Mouse (Mus musculus): ENCODE data around the gene Ttll11. TPM values are rescaled to one million over a fixed set of nuclear protein-coding genes. Genes with fewer than 3 reads are reported as not detected.

The Ttll11 gene
- polyA plus RNA-seq, 1 experiment from 2014 or later, result 2.1 TPM

- no peak overlapping the region for H3K4me2 ChIP-seq (ENCODE audit: low read depth, low read length)
- H3K36me3 ChIP-seq (replicated peaks; ENCODE audit: control insufficient read depth, insufficient read depth, low read depth, low read length), result no peaks in the 10 kb centered on the region
- H3K9ac ChIP-seq (replicated peaks; ENCODE audit: low read length), result no peak overlapping the region
- no peak for ATAC-seq (replicated peaks; ENCODE audit: insufficient number of reproducible peaks, low FRiP score, low TSS enrichment, low read depth)
- no peak for DNase-seq (ENCODE audit: low spot score)
- no peak overlapping the region for H3K4me3 ChIP-seq (ENCODE audit: low read depth, low read length)
- H3K9me3 ChIP-seq (replicated peaks; ENCODE audit: control insufficient read depth, low read length), result no peaks in the 10 kb centered on the region
- no peak overlapping the region for H3K27ac ChIP-seq (replicated peaks; ENCODE audit: low read depth, low read length)
- 89% methylated on average over 3 of the region's 3 CpGs for WGBS
- H3K4me1 ChIP-seq (ENCODE audit: control insufficient read depth, insufficient read depth, low read length), result no peaks in the 10 kb centered on the region
- no peaks in the 10 kb centered on the region for H3K27me3 ChIP-seq (ENCODE audit: control insufficient read depth, insufficient read depth, low read length)
These were observed 18.1 kb downstream of the Ttll11 start for GRCm38 (mm10) chr2:35961593-35962127.

GRCm38 (mm10) chr2:35957471-35958140 is 22.1 kb downstream of the Ttll11 start:
- Histone ChIP-seq H3K4me3 (ENCODE audit: low read depth, low read length) (no peak overlapping the region), H3K9ac (replicated peaks; ENCODE audit: low read length) (no peak overlapping the region), H3K27ac (replicated peaks; ENCODE audit: low read depth, low read length) (no peak overlapping the region), H3K36me3 (replicated peaks; ENCODE audit: control insufficient read depth, insufficient read depth, low read depth, low read length) (no peaks in the 10 kb centered on the region), H3K9me3 (replicated peaks; ENCODE audit: control insufficient read depth, low read length) (no peaks in the 10 kb centered on the region), H3K4me1 (ENCODE audit: control insufficient read depth, insufficient read depth, low read length) (no peaks in the 10 kb centered on the region), H3K4me2 (ENCODE audit: low read depth, low read length) (no peak overlapping the region), H3K27me3 (ENCODE audit: control insufficient read depth, insufficient read depth, low read length) (no peaks in the 10 kb centered on the region)
- DNase-seq (ENCODE audit: low spot score), result no peak
- ATAC-seq (replicated peaks; ENCODE audit: insufficient number of reproducible peaks, low FRiP score, low TSS enrichment, low read depth), result no peak
- WGBS, result 72% methylated on average over 7 of the region's 7 CpGs

- 57% methylated on average over 5 of the region's 5 CpGs for WGBS
- DNase-seq (ENCODE audit: low spot score), result no peak
- Histone ChIP-seq H3K9ac (replicated peaks; ENCODE audit: low read length) (no peak overlapping the region), H3K4me2 (ENCODE audit: low read depth, low read length) (no peak overlapping the region), H3K36me3 (replicated peaks; ENCODE audit: control insufficient read depth, insufficient read depth, low read depth, low read length) (no peaks in the 10 kb centered on the region), H3K4me1 (ENCODE audit: control insufficient read depth, insufficient read depth, low read length) (no peaks in the 10 kb centered on the region), H3K27ac (replicated peaks; ENCODE audit: low read depth, low read length) (no peak overlapping the region), H3K4me3 (ENCODE audit: low read depth, low read length) (no peak overlapping the region), H3K27me3 (ENCODE audit: control insufficient read depth, insufficient read depth, low read length) (no peaks in the 10 kb centered on the region), H3K9me3 (replicated peaks; ENCODE audit: control insufficient read depth, low read length) (no peaks in the 10 kb centered on the region)
- ATAC-seq (replicated peaks; ENCODE audit: insufficient number of reproducible peaks, low FRiP score, low TSS enrichment, low read depth), result no peak
These were observed 24.5 kb downstream of the Ttll11 start for GRCm38 (mm10) chr2:35955211-35955610.

GRCm38 (mm10) chr2:35952187-35952958 is 27.3 kb downstream of the Ttll11 start:
- no peaks in the 10 kb centered on the region for H3K36me3 ChIP-seq (replicated peaks; ENCODE audit: control insufficient read depth, insufficient read depth, low read depth, low read length)
- 77% methylated on average over 16 of the region's 16 CpGs for WGBS
- no peak overlapping the region for H3K4me2 ChIP-seq (ENCODE audit: low read depth, low read length)
- no peak overlapping the region for H3K4me3 ChIP-seq (ENCODE audit: low read depth, low read length)
- H3K27ac ChIP-seq (replicated peaks; ENCODE audit: low read depth, low read length), result no peak overlapping the region
- H3K9me3 ChIP-seq (replicated peaks; ENCODE audit: control insufficient read depth, low read length), result no peaks in the 10 kb centered on the region
- ATAC-seq (replicated peaks; ENCODE audit: insufficient number of reproducible peaks, low FRiP score, low TSS enrichment, low read depth), result no peak
- no peak overlapping the region for H3K9ac ChIP-seq (replicated peaks; ENCODE audit: low read length)
- H3K4me1 ChIP-seq (ENCODE audit: control insufficient read depth, insufficient read depth, low read length), result no peaks in the 10 kb centered on the region
- H3K27me3 ChIP-seq (ENCODE audit: control insufficient read depth, insufficient read depth, low read length), result no peaks in the 10 kb centered on the region
- no peak for DNase-seq (ENCODE audit: low spot score)

- no peaks in the 10 kb centered on the region for H3K4me1 ChIP-seq (ENCODE audit: control insufficient read depth, insufficient read depth, low read length)
- no peaks in the 10 kb centered on the region for H3K36me3 ChIP-seq (replicated peaks; ENCODE audit: control insufficient read depth, insufficient read depth, low read depth, low read length)
- WGBS, result 91% methylated on average over 4 of the region's 4 CpGs
- no peak overlapping the region for H3K4me2 ChIP-seq (ENCODE audit: low read depth, low read length)
- no peak overlapping the region for H3K4me3 ChIP-seq (ENCODE audit: low read depth, low read length)
- no peaks in the 10 kb centered on the region for H3K27me3 ChIP-seq (ENCODE audit: control insufficient read depth, insufficient read depth, low read length)
- no peaks in the 10 kb centered on the region for H3K9me3 ChIP-seq (replicated peaks; ENCODE audit: control insufficient read depth, low read length)
- H3K9ac ChIP-seq (replicated peaks; ENCODE audit: low read length), result no peak overlapping the region
- DNase-seq (ENCODE audit: low spot score) (no peak), ATAC-seq (replicated peaks; ENCODE audit: insufficient number of reproducible peaks, low FRiP score, low TSS enrichment, low read depth) (no peak)
- H3K27ac ChIP-seq (replicated peaks; ENCODE audit: low read depth, low read length), result no peak overlapping the region
These were observed 34.8 kb downstream of the Ttll11 start for GRCm38 (mm10) chr2:35944896-35945295.

- Histone ChIP-seq H3K4me3 (ENCODE audit: low read depth, low read length) (no peak overlapping the region), H3K9me3 (replicated peaks; ENCODE audit: control insufficient read depth, low read length) (no peaks in the 10 kb centered on the region), H3K4me1 (ENCODE audit: control insufficient read depth, insufficient read depth, low read length) (no peaks in the 10 kb centered on the region), H3K4me2 (ENCODE audit: low read depth, low read length) (no peak overlapping the region), H3K36me3 (replicated peaks; ENCODE audit: control insufficient read depth, insufficient read depth, low read depth, low read length) (no peaks in the 10 kb centered on the region), H3K9ac (replicated peaks; ENCODE audit: low read length) (no peak overlapping the region), H3K27me3 (ENCODE audit: control insufficient read depth, insufficient read depth, low read length) (no peaks in the 10 kb centered on the region), H3K27ac (replicated peaks; ENCODE audit: low read depth, low read length) (no peak overlapping the region)
- ATAC-seq (replicated peaks; ENCODE audit: insufficient number of reproducible peaks, low FRiP score, low TSS enrichment, low read depth) (no peak), DNase-seq (ENCODE audit: low spot score) (no peak)
- WGBS, result 64% methylated on average over 9 of the region's 9 CpGs
These were observed 36.8 kb downstream of the Ttll11 start for GRCm38 (mm10) chr2:35942960-35943359.

GRCm38 (mm10) chr2:35935045-35935444 is 44.7 kb downstream of the Ttll11 start:
- H3K4me1 ChIP-seq (ENCODE audit: control insufficient read depth, insufficient read depth, low read length), result no peaks in the 10 kb centered on the region
- WGBS, result 82% methylated on average over 5 of the region's 5 CpGs
- H3K36me3 ChIP-seq (replicated peaks; ENCODE audit: control insufficient read depth, insufficient read depth, low read depth, low read length), result no peaks in the 10 kb centered on the region
- no peaks in the 10 kb centered on the region for H3K27me3 ChIP-seq (ENCODE audit: control insufficient read depth, insufficient read depth, low read length)
- no peaks in the 10 kb centered on the region for H3K9me3 ChIP-seq (replicated peaks; ENCODE audit: control insufficient read depth, low read length)
- H3K9ac ChIP-seq (replicated peaks; ENCODE audit: low read length), result no peak overlapping the region
- ATAC-seq (replicated peaks; ENCODE audit: insufficient number of reproducible peaks, low FRiP score, low TSS enrichment, low read depth) (no peak), DNase-seq (ENCODE audit: low spot score) (no peak)
- no peak overlapping the region for H3K27ac ChIP-seq (replicated peaks; ENCODE audit: low read depth, low read length)
- H3K4me3 ChIP-seq (ENCODE audit: low read depth, low read length), result no peak overlapping the region
- H3K4me2 ChIP-seq (ENCODE audit: low read depth, low read length), result no peak overlapping the region

- no peak for DNase-seq (ENCODE audit: low spot score)
- ATAC-seq (replicated peaks; ENCODE audit: insufficient number of reproducible peaks, low FRiP score, low TSS enrichment, low read depth), result no peak
- no peaks in the 10 kb centered on the region for H3K36me3 ChIP-seq (replicated peaks; ENCODE audit: control insufficient read depth, insufficient read depth, low read depth, low read length)
- H3K27ac ChIP-seq (replicated peaks; ENCODE audit: low read depth, low read length), result no peak overlapping the region
- no peaks in the 10 kb centered on the region for H3K27me3 ChIP-seq (ENCODE audit: control insufficient read depth, insufficient read depth, low read length)
- no peak overlapping the region for H3K4me3 ChIP-seq (ENCODE audit: low read depth, low read length)
- H3K4me2 ChIP-seq (ENCODE audit: low read depth, low read length), result no peak overlapping the region
- H3K9ac ChIP-seq (replicated peaks; ENCODE audit: low read length), result no peak overlapping the region
- no peaks in the 10 kb centered on the region for H3K4me1 ChIP-seq (ENCODE audit: control insufficient read depth, insufficient read depth, low read length)
- H3K9me3 ChIP-seq (replicated peaks; ENCODE audit: control insufficient read depth, low read length), result no peaks in the 10 kb centered on the region
- 89% methylated on average over 13 of the region's 13 CpGs for WGBS
These were observed 46.6 kb downstream of the Ttll11 start for GRCm38 (mm10) chr2:35933116-35933515.
